7 mouse cellular contexts compared by ENCODE assay signal in the genomic region with DNA sequence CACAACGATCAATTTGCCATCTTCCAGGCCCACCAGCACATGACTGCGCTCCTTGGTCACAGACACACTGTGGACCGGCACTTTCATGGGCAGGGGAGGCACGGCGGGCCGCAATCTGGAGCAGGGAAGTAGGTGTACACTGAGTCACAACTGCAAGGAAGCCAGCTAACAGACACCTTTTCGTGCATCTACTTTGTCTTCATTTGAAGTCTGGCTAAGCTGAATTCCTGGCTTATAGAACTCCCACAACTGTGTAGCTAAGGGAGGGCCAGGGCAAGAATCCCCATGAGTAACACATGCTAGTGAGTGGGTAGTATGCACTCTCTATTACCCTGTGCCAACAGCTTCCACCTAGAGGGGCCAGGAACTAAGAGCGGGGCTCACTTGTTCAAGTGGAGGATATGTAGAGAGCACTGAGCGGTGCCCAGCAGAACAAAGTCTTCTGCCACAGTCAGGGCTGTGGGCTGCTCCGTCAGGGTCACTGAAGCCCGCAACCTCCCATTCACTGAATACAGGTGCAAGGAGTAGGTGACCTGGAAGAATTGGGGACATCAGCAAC. TPM values are rescaled to one million over a fixed set of nuclear protein-coding genes. Genes with fewer than 3 reads are reported as not detected.
DNase-seq lines count a peak whose midpoint lies in the region; ATAC-seq lines count a peak whose summit lies in the region.

No protein-coding gene starts in this region.

- no peaks in the 10 kb centered on the region for H3K9me3 ChIP-seq in lung, embryonic 15.5 days
- H3K9me3 ChIP-seq in forebrain, embryonic 12.5 days = no peaks in the 10 kb centered on the region
- H3K9me3 ChIP-seq in limb, embryonic 12.5 days = no peaks in the 10 kb centered on the region
- no peaks in the 10 kb centered on the region for H3K9me3 ChIP-seq in stomach, embryonic 14.5 days (ENCODE audit: control insufficient read depth, low read depth, low read length)

- peaks cover 11% of the 10 kb centered on the region for H3K36me3 ChIP-seq in lung, embryonic 15.5 days
- peaks cover 16% of the 10 kb centered on the region; the same call in 1 of the 2 replicates for H3K36me3 ChIP-seq in forebrain, embryonic 12.5 days (replicated peaks)
- peaks cover 26% of the 10 kb centered on the region for H3K36me3 ChIP-seq in limb, embryonic 12.5 days
- H3K36me3 ChIP-seq in stomach, embryonic 14.5 days (ENCODE audit: control insufficient read depth, insufficient read depth, low read length) = peaks cover 9% of the 10 kb centered on the region

- no peak for DNase-seq in lung, postnatal 10 days
- DNase-seq in thymus, postnatal 36 days = no peak
- no peak for DNase-seq in cerebellum, adult 8-10 months

- H3K27me3 ChIP-seq in lung, embryonic 15.5 days = no peaks in the 10 kb centered on the region
- H3K27me3 ChIP-seq in forebrain, embryonic 12.5 days = no peaks in the 10 kb centered on the region
- H3K27me3 ChIP-seq in limb, embryonic 12.5 days = peaks cover 18% of the 10 kb centered on the region
- no peaks in the 10 kb centered on the region for H3K27me3 ChIP-seq in stomach, embryonic 14.5 days (ENCODE audit: control insufficient read depth, insufficient read depth, low read length)

- 66% methylated on average over 11 of the region's 11 CpGs for WGBS in lung, embryonic 15.5 days
- 70% methylated on average over 11 of the region's 11 CpGs for WGBS in forebrain, embryonic 12.5 days
- 65% methylated on average over 11 of the region's 11 CpGs for WGBS in limb, embryonic 12.5 days
- 60% methylated on average over 11 of the region's 11 CpGs for WGBS in stomach, embryonic 14.5 days

- no peak for ATAC-seq in lung, embryonic 15.5 days (ENCODE audit: borderline replicate concordance, extremely low read depth, low FRiP score, low TSS enrichment)
- no peak for ATAC-seq in forebrain, embryonic 12.5 days (ENCODE audit: low FRiP score)
- ATAC-seq in limb, embryonic 12.5 days (ENCODE audit: insufficient number of reproducible peaks, insufficient read depth, low FRiP score, low TSS enrichment, low read depth) = 0 out of 2 replicates have a peak, but pooled peaks have one; percentile 7
- no peak for ATAC-seq in stomach, embryonic 14.5 days (ENCODE audit: insufficient number of reproducible peaks, insufficient read depth, low FRiP score, low read depth)

- peak overlapping the region; percentile 56 for H3K4me3 ChIP-seq in lung, embryonic 15.5 days
- peak overlapping the region; percentile 54 for H3K4me3 ChIP-seq in forebrain, embryonic 12.5 days (replicated peaks)
- H3K4me3 ChIP-seq in limb, embryonic 12.5 days (replicated peaks) = peak overlapping the region; percentile 54
- H3K4me3 ChIP-seq in stomach, embryonic 14.5 days (ENCODE audit: low read depth, low read length) = peak overlapping the region; percentile 61

- peak overlapping the region; percentile 90 for H3K4me2 ChIP-seq in lung, embryonic 15.5 days
- H3K4me2 ChIP-seq in forebrain, embryonic 12.5 days = peak overlapping the region; percentile 75
- peak overlapping the region; percentile 85 for H3K4me2 ChIP-seq in limb, embryonic 12.5 days
- H3K4me2 ChIP-seq in stomach, embryonic 14.5 days (replicated peaks; ENCODE audit: low read depth, low read length) = peak overlapping the region; percentile 99

- H3K9ac ChIP-seq in lung, embryonic 15.5 days = peak overlapping the region; percentile 58
- H3K9ac ChIP-seq in forebrain, embryonic 12.5 days = peak overlapping the region; percentile 69
- H3K9ac ChIP-seq in limb, embryonic 12.5 days (replicated peaks) = peak overlapping the region; percentile 73
- H3K9ac ChIP-seq in stomach, embryonic 14.5 days (replicated peaks; ENCODE audit: low read depth, low read length) = peak overlapping the region; percentile 65

- H3K4me1 ChIP-seq in lung, embryonic 15.5 days = peaks cover 18% of the 10 kb centered on the region
- H3K4me1 ChIP-seq in forebrain, embryonic 12.5 days = peaks cover 22% of the 10 kb centered on the region
- peaks cover 21% of the 10 kb centered on the region for H3K4me1 ChIP-seq in limb, embryonic 12.5 days (replicated peaks)
- peaks cover 9% of the 10 kb centered on the region; the same call in 1 of the 2 replicates for H3K4me1 ChIP-seq in stomach, embryonic 14.5 days (ENCODE audit: control insufficient read depth, insufficient read depth, low read length)

- peak overlapping the region; percentile 87 for H3K27ac ChIP-seq in lung, embryonic 15.5 days
- H3K27ac ChIP-seq in forebrain, embryonic 12.5 days = peak overlapping the region; percentile 83
- H3K27ac ChIP-seq in limb, embryonic 12.5 days = peak overlapping the region; percentile 90
- H3K27ac ChIP-seq in stomach, embryonic 14.5 days (ENCODE audit: low read length) = peak overlapping the region; percentile 86; the same call in 1 of the 2 replicates

RNA-seq across cellular contexts. Expression of a gene that starts 1.2 kb away (rescaled TPM):
- polyA plus RNA-seq in lung, embryonic 15.5 days (2015; fragmentation: Nextera tagmentation; extraction: Ambion mirVana) = 51.2 and 55.6 TPM in 2 replicates
- polyA plus RNA-seq in forebrain, embryonic 12.5 days (2016; fragmentation: Nextera tagmentation; extraction: Ambion mirVana) = 31.0 and 32.0 TPM in 2 replicates
- 62.7 and 67.1 TPM in 2 replicates for polyA plus RNA-seq in limb, embryonic 12.5 days (2016; fragmentation: Nextera tagmentation; extraction: Ambion mirVana)
- 17.6 and 19.4 TPM in 2 replicates for polyA plus RNA-seq in stomach, embryonic 14.5 days (2014; fragmentation: Nextera tagmentation; extraction: Ambion mirVana)

RNA-seq across cellular contexts. Expression of a gene that starts 28.5 kb away (rescaled TPM):
- polyA plus RNA-seq in lung, embryonic 15.5 days (2015; fragmentation: Nextera tagmentation; extraction: Ambion mirVana) = 3.6 and 4.2 TPM in 2 replicates
- polyA plus RNA-seq in forebrain, embryonic 12.5 days (2016; fragmentation: Nextera tagmentation; extraction: Ambion mirVana) = 2.0 and 2.3 TPM in 2 replicates
- 1.1 and 1.6 TPM in 2 replicates for polyA plus RNA-seq in limb, embryonic 12.5 days (2016; fragmentation: Nextera tagmentation; extraction: Ambion mirVana)
- polyA plus RNA-seq in stomach, embryonic 14.5 days (2014; fragmentation: Nextera tagmentation; extraction: Ambion mirVana) = 4.3 and 4.5 TPM in 2 replicates

RNA-seq across cellular contexts. Expression of a gene that starts 30.9 kb away (rescaled TPM):
- polyA plus RNA-seq in lung, embryonic 15.5 days (2015; fragmentation: Nextera tagmentation; extraction: Ambion mirVana) = 151 TPM in 2 replicates
- 139 and 143 TPM in 2 replicates for polyA plus RNA-seq in forebrain, embryonic 12.5 days (2016; fragmentation: Nextera tagmentation; extraction: Ambion mirVana)
- polyA plus RNA-seq in limb, embryonic 12.5 days (2016; fragmentation: Nextera tagmentation; extraction: Ambion mirVana) = 126 and 133 TPM in 2 replicates
- polyA plus RNA-seq in stomach, embryonic 14.5 days (2014; fragmentation: Nextera tagmentation; extraction: Ambion mirVana) = 138 TPM in 2 replicates
